Mouse (Mus musculus): ENCODE measurements at regions not wholly inside any gene's neighbourhood (a gene's known extent, or its start where the extent isn't known, plus 50 kb on each side); places are given as distances from the start of the nearest gene placed in this dataset.
A peak's percentile ranks its signal among the peaks of the same experiment; 100 is the strongest.

- peak; percentile 71 to 75 for DNase-seq (ENCODE audit: low spot score in 2 of 2)
Observed at GRCm38 (mm10) chr10:68606848-68607247, 65.2 kb upstream of the Cabcoco1 start.

DNA sequence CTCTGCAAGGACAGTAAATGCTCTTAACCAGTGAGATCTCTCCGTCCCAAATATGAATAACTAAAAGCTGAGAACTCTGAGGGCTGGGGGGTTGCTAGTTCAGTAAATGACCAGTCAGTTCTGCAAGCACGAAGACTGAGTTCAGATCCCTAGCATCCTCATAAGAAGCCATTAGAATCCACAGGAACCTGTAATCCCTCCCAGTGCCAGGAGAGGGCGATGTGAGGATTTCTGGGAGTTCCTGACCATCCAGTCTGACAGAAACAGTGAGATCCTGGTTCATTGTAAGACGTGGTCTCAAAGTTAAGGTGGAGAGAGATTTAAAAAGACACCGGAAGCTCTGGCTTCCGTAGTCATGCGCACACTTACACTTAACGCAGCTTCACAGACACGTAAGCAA lies 70.2 kb upstream of the Cabcoco1 start:
- no peak for DNase-seq (ENCODE audit: low spot score in 2 of 2)

DNA sequence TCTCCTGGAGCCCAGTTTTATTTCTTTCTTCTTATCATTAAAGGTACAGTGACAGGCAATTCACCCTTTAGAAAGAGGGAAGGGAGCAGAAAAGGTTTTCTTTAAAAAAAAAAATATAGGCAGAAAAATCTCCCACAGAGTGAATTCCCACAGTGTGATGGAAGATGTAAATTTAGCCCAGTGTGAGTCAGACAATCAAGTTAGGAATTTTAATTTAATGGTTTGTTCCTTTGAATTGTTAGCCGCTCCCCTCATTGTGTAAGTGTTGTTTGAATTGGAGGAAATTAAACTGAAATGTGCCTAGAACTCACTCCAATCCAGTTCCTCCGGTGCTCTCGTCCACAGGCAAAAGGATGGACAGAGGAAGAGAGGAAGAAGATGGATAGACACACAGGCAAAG lies 71.0 kb upstream of the Cabcoco1 start:
- DNase-seq (ENCODE audit: low spot score in 2 of 2) = no peak

DNA sequence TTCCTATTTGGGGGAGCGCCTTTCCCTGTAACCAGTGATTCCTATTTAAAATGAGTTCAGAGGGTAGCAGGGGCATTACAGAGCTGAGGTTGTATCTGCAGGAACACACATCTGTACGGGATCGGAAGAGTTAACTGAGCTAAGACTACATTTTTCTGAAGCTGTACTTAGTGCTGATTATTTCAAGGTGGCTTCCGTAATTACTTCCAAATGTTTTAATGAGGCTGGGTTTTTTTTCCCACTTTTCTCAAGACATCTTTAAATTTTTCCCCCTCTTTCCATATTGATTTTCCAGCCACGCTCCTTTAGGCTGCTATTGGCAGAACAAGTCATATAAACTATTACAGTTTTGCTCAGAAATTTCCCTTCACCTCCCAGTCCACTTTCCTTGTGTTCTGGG lies 82.1 kb upstream of the Cabcoco1 start:
- no peak for DNase-seq (ENCODE audit: low spot score in 2 of 2)

DNA sequence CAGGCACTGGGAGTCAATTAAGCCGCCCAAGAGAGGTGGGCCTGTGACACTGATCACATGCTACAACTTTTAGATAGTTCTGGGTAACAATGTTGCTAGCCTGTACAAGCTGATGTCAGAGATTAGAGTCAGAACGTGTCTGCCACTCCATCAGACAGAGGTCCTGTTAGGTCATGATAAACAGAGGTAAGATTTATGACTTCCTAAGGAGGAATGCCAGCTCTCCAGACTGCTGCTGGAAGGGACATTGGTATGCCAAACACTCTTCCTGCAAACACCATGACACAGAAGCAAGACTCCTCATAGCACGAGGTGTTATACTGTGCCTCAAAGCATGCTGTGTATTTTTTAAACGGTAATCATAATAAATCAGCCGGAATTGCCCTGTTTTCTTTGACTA lies 83.6 kb upstream of the Cabcoco1 start:
- no peak for DNase-seq (ENCODE audit: low spot score in 2 of 2)

GRCm38 (mm10) chr10:68625752-68626151 lies 84.1 kb upstream of the Cabcoco1 start:
- DNase-seq (ENCODE audit: low spot score in 2 of 2) = no peak

DNA sequence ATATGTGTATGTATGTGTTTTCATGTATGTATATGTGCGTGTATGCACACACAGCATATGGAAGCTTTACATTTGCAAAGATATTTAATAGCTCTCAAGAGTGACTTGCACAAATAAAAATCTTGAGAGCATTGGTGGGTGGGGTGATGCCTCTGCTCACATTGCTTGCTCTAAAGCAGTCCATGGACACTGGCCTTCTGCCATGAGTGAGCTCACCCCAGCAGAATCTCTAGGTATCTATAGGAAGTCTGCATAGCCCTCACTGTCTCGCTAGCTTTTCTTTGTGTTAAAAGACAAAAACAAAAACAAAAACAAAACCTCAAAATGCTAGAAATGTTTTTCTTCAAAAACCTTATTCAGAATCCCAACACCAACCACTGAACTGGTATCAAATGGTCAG lies 87.8 kb upstream of the Cabcoco1 start:
- DNase-seq (ENCODE audit: low spot score in 2 of 2) = no peak

DNA sequence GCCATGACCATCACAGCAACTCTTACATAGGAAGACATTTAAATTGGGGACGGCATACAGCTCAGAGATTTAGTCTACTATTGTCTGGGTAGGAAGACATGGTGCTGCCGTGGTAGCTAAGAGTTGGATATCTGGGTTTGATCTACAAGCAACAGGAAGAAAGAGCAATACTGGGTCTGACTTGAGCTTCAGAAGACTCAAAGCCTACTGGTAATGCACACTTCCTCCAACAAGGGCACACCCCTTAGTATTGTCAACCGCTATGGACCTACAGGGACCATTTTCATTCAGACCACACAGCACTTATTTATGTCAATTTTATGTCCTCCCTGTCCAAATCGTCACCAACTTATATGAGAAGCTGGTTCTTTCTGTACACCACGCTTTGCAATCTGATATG lies 90.3 kb upstream of the Tmem26 start:
- no peak for DNase-seq (ENCODE audit: low spot score in 2 of 2)

GRCm38 (mm10) chr10:68652700-68653099 lies 70.7 kb upstream of the Tmem26 start:
- DNase-seq (ENCODE audit: low spot score in 2 of 2) = no peak

DNA sequence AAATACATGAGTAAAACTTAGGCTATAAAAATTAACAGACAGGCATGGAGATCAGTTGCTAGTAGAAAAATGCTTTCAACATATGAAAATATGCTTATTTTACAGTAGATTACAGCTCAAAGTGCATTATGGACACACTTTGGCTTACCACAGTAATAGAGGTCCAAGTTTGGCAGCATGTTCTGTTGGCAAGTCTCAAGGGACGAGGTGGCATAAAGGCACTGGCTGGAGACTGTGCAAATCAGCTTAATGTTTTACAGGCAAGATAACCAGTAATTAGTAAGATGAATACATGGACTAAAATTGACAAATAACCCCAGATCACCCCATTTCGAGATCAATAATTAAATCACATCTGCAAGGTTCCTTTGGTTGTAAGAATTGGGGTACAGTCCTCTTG lies 68.0 kb upstream of the Tmem26 start:
- no peak for DNase-seq (ENCODE audit: low spot score in 2 of 2)

GRCm38 (mm10) chr10:68666094-68666493 lies 57.4 kb upstream of the Tmem26 start:
- no peak for DNase-seq (ENCODE audit: low spot score in 2 of 2)

- no peak for DNase-seq (ENCODE audit: low spot score in 2 of 2)
Observed at GRCm38 (mm10) chr10:68669330-68669729, 54.1 kb upstream of the Tmem26 start.

GRCm38 (mm10) chr10:68669992-68670391 lies 53.5 kb upstream of the Tmem26 start:
- peak; percentile 1 for DNase-seq (ENCODE audit: low spot score in 2 of 2)

DNA sequence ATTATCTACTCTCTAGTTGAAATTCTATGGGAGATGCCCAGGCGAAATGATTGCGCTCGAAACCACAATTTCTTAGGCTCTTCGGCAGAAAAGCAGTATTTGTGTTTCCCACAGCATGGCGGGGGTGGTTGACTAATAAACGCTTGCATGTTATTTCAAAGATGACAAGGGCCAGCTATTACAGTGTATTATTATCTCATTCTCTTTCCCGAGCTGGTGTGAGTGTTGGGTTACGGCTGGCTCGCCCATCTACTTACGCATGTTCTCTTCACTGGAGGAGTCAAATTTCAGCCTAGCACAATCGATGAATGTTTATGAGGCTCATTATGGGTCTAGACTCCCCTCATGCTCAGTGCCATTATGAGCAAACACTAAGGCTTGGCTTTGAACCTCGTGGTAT lies 51.2 kb upstream of the Tmem26 start:
- no peak for DNase-seq (ENCODE audit: low spot score in 2 of 2)

GRCm38 (mm10) chr10:68673102-68673872 lies 50.2 kb upstream of the Tmem26 start:
- DNase-seq (ENCODE audit: low spot score in 2 of 2) = no peak

Data from left cerebral cortex, adult 18-20 months (tissue).